Mouse (Mus musculus) brain, embryonic 14.5 days (tissue): ENCODE data around the gene Sec1.

Experiments used
- CTCF ChIP-seq: fragments of 200-500 bp; IDR thresholded peaks from 2 replicates; pipeline ENCODE4 v1.5.1; 2012; ENCODE audit warnings: inconsistent platforms, mild to moderate bottlenecking, moderate library complexity, borderline replicate concordance; ENCODE audit not compliant: insufficient read depth, insufficient read length; ENCODE audit errors: extremely low read depth
- POLR2A ChIP-seq: fragments of 200-500 bp; IDR thresholded peaks from 2 replicates; pipeline ENCODE4 v1.6.1; 2012; ENCODE audit warnings: mild to moderate bottlenecking, inconsistent platforms, borderline replicate concordance; ENCODE audit not compliant: poor library complexity, insufficient read depth, insufficient read length, severe bottlenecking; ENCODE audit errors: extremely low read depth

- TF ChIP-seq CTCF (no peak), POLR2A (no peak)
Observed at GRCm38 (mm10) chr7:45644872-45645590, 49.2 kb downstream of the Sec1 start.
